Mouse (Mus musculus) forebrain, postnatal 0 days (tissue): ENCODE results near the gene Lsamp. TPM values are rescaled to one million over a fixed set of nuclear protein-coding genes. Genes with fewer than 3 reads are reported as not detected.
A peak's percentile ranks its signal among the peaks of the same experiment; 100 is the strongest.

Experiments used
- ATAC-seq: fragments of 200-750 bp; cut with Nextera tagmentation; 2 replicates; pipeline ENCODE4 v1.8.0; 2017; ENCODE audit warnings: mild to moderate bottlenecking, moderate library complexity
- DNase-seq: peaks from one replicate; pipeline ENCODE4 v3.0.0-alpha.2; 2015
- H3K27ac ChIP-seq: fragments of 300-500 bp; sonication (generic); 2 replicates; pipeline ENCODE4 v1.5.1; 2014; ENCODE audit warnings: low read depth, mild to moderate bottlenecking, antibody characterized with exemption, low read length, moderate library complexity, mixed read lengths
- H3K27me3 ChIP-seq: fragments of 300-500 bp; sonication (generic); 2 replicates; pipeline ENCODE4 v1.6.1; 2014; ENCODE audit warnings: mild to moderate bottlenecking, low read length, mixed read lengths; ENCODE audit not compliant: insufficient read depth
- H3K36me3 ChIP-seq: fragments of 300-500 bp; sonication (generic); 2 replicates; pipeline ENCODE4 v1.6.1; 2014; ENCODE audit warnings: mild to moderate bottlenecking, moderate library complexity; ENCODE audit not compliant: insufficient read depth
- H3K4me1 ChIP-seq: fragments of 300-500 bp; sonication (generic); 2 replicates; pipeline ENCODE4 v1.6.1; 2014; ENCODE audit warnings: antibody characterized with exemption; ENCODE audit not compliant: insufficient read depth
- H3K4me2 ChIP-seq: fragments of 300-500 bp; sonication (generic); 2 replicates; pipeline ENCODE4 v1.6.1; 2014; ENCODE audit warnings: low read depth, mild to moderate bottlenecking, moderate library complexity
- H3K4me3 ChIP-seq: fragments of 300-500 bp; sonication (generic); 2 replicates; pipeline ENCODE4 v1.5.1; 2014; ENCODE audit warnings: low read depth, low read length, mixed read lengths
- H3K9ac ChIP-seq: fragments of 300-500 bp; sonication (generic); 2 replicates; pipeline ENCODE4 v1.6.1; 2014; ENCODE audit warnings: mild to moderate bottlenecking
- H3K9me3 ChIP-seq: fragments of 300-500 bp; sonication (generic); 2 replicates; pipeline ENCODE4 v1.6.1; 2016; ENCODE audit warnings: low read length
- CTCF ChIP-seq: sonication (generic); IDR thresholded peaks from 2 replicates; pipeline ENCODE4 v1.5.1; 2016; ENCODE audit warnings: antibody characterized with exemption, control low read depth, low read depth
- WGBS: fragments of 180-500 bp; shearing (Covaris S2); extraction: QIAGEN DNeasy Blood & Tissue Kit; methylation state at CpG from one replicate; pipeline ENCODE4 v1.1.7; 2014; 5-methylcytosine and 5-hydroxymethylcytosine counted together
- polyA plus RNA-seq: library from polyadenylated mRNA; unstranded; fragments of >200 nt; fragmentation: Nextera tagmentation; extraction: Ambion mirVana; gene quantifications from 2 replicates; pipeline ENCODE4 v1.2.1, GENCODE M21; 2015
- total RNA-seq: library from RNA; depleted of rRNA; stranded (reverse); fragments of >200 nt; gene quantifications from 2 replicates; pipeline ENCODE4 v1.2.3, GENCODE M21; 2014

Gene Lsamp
- total and polyA plus RNA-seq, 2 experiments from 2014 or later, result 74.0 to 157 TPM

- 87% methylated on average over 3 of the region's 3 CpGs for WGBS
- ATAC-seq (no peak), DNase-seq (no peak)
- no peaks in the 10 kb centered on the region for H3K4me1 ChIP-seq
- no peak overlapping the region for H3K4me2 ChIP-seq
- TF ChIP-seq CTCF, result no peak
- H3K4me3 ChIP-seq, result no peak overlapping the region
- no peaks in the 10 kb centered on the region for H3K9me3 ChIP-seq
- H3K27me3 ChIP-seq, result no peaks in the 10 kb centered on the region
- H3K9ac ChIP-seq, result no peak overlapping the region
- H3K36me3 ChIP-seq, result no peaks in the 10 kb centered on the region
- H3K27ac ChIP-seq, result no peak overlapping the region
These were observed 340.6 kb downstream of the Lsamp start for GRCm38 (mm10) chr16:40324811-40325210.

GRCm38 (mm10) chr16:40328249-40328820 is 344.2 kb downstream of the Lsamp start:
- no peak overlapping the region for H3K4me2 ChIP-seq
- H3K4me1 ChIP-seq, result no peaks in the 10 kb centered on the region
- no peak overlapping the region for H3K4me3 ChIP-seq
- no peak overlapping the region for H3K9ac ChIP-seq
- no peaks in the 10 kb centered on the region for H3K27me3 ChIP-seq
- ATAC-seq, result no peak
- no peak overlapping the region for H3K27ac ChIP-seq
- no peaks in the 10 kb centered on the region for H3K9me3 ChIP-seq
- H3K36me3 ChIP-seq, result no peaks in the 10 kb centered on the region
- TF ChIP-seq CTCF, result no peak
- WGBS, result 81% methylated on average over 7 of the region's 7 CpGs
- DNase-seq, result no peak

GRCm38 (mm10) chr16:40369677-40370076 is 385.5 kb downstream of the Lsamp start:
- no peaks in the 10 kb centered on the region for H3K36me3 ChIP-seq
- TF ChIP-seq CTCF, result no peak
- H3K4me1 ChIP-seq, result 0 out of 2 replicates have a peak, but pooled peaks cover 6% of the 10 kb centered on the region
- no peak overlapping the region for H3K4me2 ChIP-seq
- DNase-seq, result peak; percentile 27
- H3K9me3 ChIP-seq, result no peaks in the 10 kb centered on the region
- ATAC-seq, result peak; percentile 48
- no peak overlapping the region for H3K9ac ChIP-seq
- WGBS, result 60% methylated on average over 5 of the region's 5 CpGs
- no peak overlapping the region for H3K27ac ChIP-seq
- no peak overlapping the region for H3K4me3 ChIP-seq
- no peaks in the 10 kb centered on the region for H3K27me3 ChIP-seq

GRCm38 (mm10) chr16:40371291-40371690 is 387.1 kb downstream of the Lsamp start:
- H3K27me3 ChIP-seq, result no peaks in the 10 kb centered on the region
- no peaks in the 10 kb centered on the region for H3K9me3 ChIP-seq
- H3K36me3 ChIP-seq, result no peaks in the 10 kb centered on the region
- no peak for TF ChIP-seq CTCF
- H3K27ac ChIP-seq, result no peak overlapping the region
- H3K4me3 ChIP-seq, result no peak overlapping the region
- WGBS, result 73% methylated on average over 1 of the region's 1 CpGs
- DNase-seq (no peak), ATAC-seq (no peak)
- H3K9ac ChIP-seq, result no peak overlapping the region
- H3K4me2 ChIP-seq, result no peak overlapping the region
- 0 out of 2 replicates have a peak, but pooled peaks cover 6% of the 10 kb centered on the region for H3K4me1 ChIP-seq

GRCm38 (mm10) chr16:40375314-40375713 is 391.2 kb downstream of the Lsamp start:
- WGBS, result 87% methylated on average over 4 of the region's 4 CpGs
- Histone ChIP-seq H3K9me3 (no peaks in the 10 kb centered on the region), H3K36me3 (no peaks in the 10 kb centered on the region), H3K9ac (no peak overlapping the region), H3K27me3 (no peaks in the 10 kb centered on the region), H3K4me1 (0 out of 2 replicates have a peak, but pooled peaks cover 3% of the 10 kb centered on the region), H3K4me2 (no peak overlapping the region), H3K27ac (no peak overlapping the region), H3K4me3 (no peak overlapping the region)
- TF ChIP-seq CTCF, result no peak
- DNase-seq (no peak), ATAC-seq (no peak)

GRCm38 (mm10) chr16:40377129-40377799 is 393.1 kb downstream of the Lsamp start:
- no peaks in the 10 kb centered on the region for H3K9me3 ChIP-seq
- ATAC-seq, result peak; percentile 65
- no peak overlapping the region for H3K27ac ChIP-seq
- no peaks in the 10 kb centered on the region for H3K36me3 ChIP-seq
- no peaks in the 10 kb centered on the region for H3K4me1 ChIP-seq
- DNase-seq, result no peak
- no peak overlapping the region for H3K4me2 ChIP-seq
- 27% methylated on average over 6 of the region's 6 CpGs for WGBS
- TF ChIP-seq CTCF, result no peak
- H3K27me3 ChIP-seq, result no peaks in the 10 kb centered on the region
- no peak overlapping the region for H3K4me3 ChIP-seq
- H3K9ac ChIP-seq, result no peak overlapping the region

- Histone ChIP-seq H3K27me3 (no peaks in the 10 kb centered on the region), H3K4me1 (no peaks in the 10 kb centered on the region), H3K9me3 (no peaks in the 10 kb centered on the region), H3K4me3 (no peak overlapping the region), H3K27ac (no peak overlapping the region), H3K4me2 (no peak overlapping the region), H3K36me3 (no peaks in the 10 kb centered on the region), H3K9ac (no peak overlapping the region)
- no peak for TF ChIP-seq CTCF
- no peak for DNase-seq
- WGBS, result 60% methylated on average over 4 of the region's 4 CpGs
- no peak for ATAC-seq
These were observed 407.9 kb downstream of the Lsamp start for GRCm38 (mm10) chr16:40392106-40392505.
